Comparison of ENCODE assay signal across 31 mouse cellular contexts in genomic region chr2:26597810-26598209, GRCm38 (mm10). TPM values are rescaled to one million over a fixed set of nuclear protein-coding genes. Genes with fewer than 3 reads are reported as not detected.
"Had no signal": no experiment of that assay in that cellular context is flagged by ENCODE, and none has a peak within 500 bp of the region (broad histone marks: within the 10 kb centered on the region; RNA-seq: fewer than 3 reads in every experiment).

No protein-coding gene starts in this region.

- H3K9ac ChIP-seq: limb, embryonic 13.5 days; liver, embryonic 15.5 days; midbrain, embryonic 13.5 days; neural tube, embryonic 13.5 days had no signal

- DNase-seq: kidney, adult 9 months; kidney, postnatal 25 days; layer of hippocampus, adult 9-11 months; lung, adult 2 months; lung, postnatal 14 days; lung, postnatal 4 days; thymus, adult 18-20 months; thymus, postnatal 36 days had no signal

- ATAC-seq: midbrain, embryonic 13.5 days; midbrain, embryonic 16.5 days had no signal

- H3K4me3 ChIP-seq: layer of hippocampus, adult 2 months; limb, embryonic 10.5 days; limb, embryonic 13.5 days; liver, embryonic 15.5 days; megakaryocyte, embryonic 14.5 days; midbrain, embryonic 10.5 days; midbrain, embryonic 13.5 days; myocyte; neural tube, embryonic 13.5 days had no signal

- H3K4me1 ChIP-seq: midbrain, embryonic 13.5 days; neural tube, embryonic 13.5 days had no signal

- H3K4me2 ChIP-seq: limb, embryonic 13.5 days; liver, embryonic 15.5 days; midbrain, embryonic 13.5 days; neural tube, embryonic 13.5 days had no signal

- H3K9me3 ChIP-seq: limb, embryonic 10.5 days; limb, embryonic 13.5 days; liver, embryonic 15.5 days; megakaryocyte, embryonic 14.5 days; midbrain, embryonic 10.5 days; midbrain, embryonic 13.5 days; neural tube, embryonic 13.5 days had no signal

- H3K27me3 ChIP-seq: megakaryocyte, embryonic 14.5 days had no signal

- H3K36me3 ChIP-seq: midbrain, embryonic 10.5 days; midbrain, embryonic 13.5 days; neural tube, embryonic 13.5 days had no signal

- H3K27ac ChIP-seq: kidney, postnatal 0 days; layer of hippocampus, adult 2 months; limb, embryonic 10.5 days; limb, embryonic 13.5 days; liver, embryonic 15.5 days; midbrain, embryonic 10.5 days; midbrain, embryonic 13.5 days; neural tube, embryonic 13.5 days had no signal

RNA-seq across cellular contexts. Expression of gene Gm20532, which starts 11.4 kb away (rescaled TPM):
- total RNA-seq: layer of hippocampus, adult 2 months; layer of hippocampus, postnatal 25 days; left cerebral cortex, adult 18-20 months; left cerebral cortex, postnatal 25 days; monocyte, adult 5-6 weeks; neutrophil, adult 5-6 weeks had no signal
- polyA plus RNA-seq: kidney, postnatal 0 days; large intestine, adult 2 months; limb, embryonic 10.5 days; limb, embryonic 13.5 days; liver, embryonic 15.5 days; lung, adult 2 months; lung, embryonic 16.5 days; midbrain, embryonic 10.5 days; midbrain, embryonic 13.5 days; midbrain, embryonic 16.5 days; myocyte; neural tube, embryonic 13.5 days; small intestine, adult 2 months; spleen, adult 2 months; stomach, embryonic 16.5 days; testis, adult 2 months; urinary bladder, adult 2 months had no signal

RNA-seq across cellular contexts. Expression of gene Egfl7, which starts 18.0 kb away (rescaled TPM):
- total RNA-seq: monocyte, adult 5-6 weeks had no signal

RNA-seq across cellular contexts. Expression of gene Fam69b, which starts 30.4 kb away (rescaled TPM):
- total RNA-seq: monocyte, adult 5-6 weeks; neutrophil, adult 5-6 weeks had no signal
